Mouse (Mus musculus): ENCODE data around the gene Map3k5. TPM values are rescaled to one million over a fixed set of nuclear protein-coding genes. Genes with fewer than 3 reads are reported as not detected.

The Map3k5 gene
- polyA plus RNA-seq, 1 experiment = 0.53 TPM

- Histone ChIP-seq H3K27me3 (ENCODE audit: control insufficient read depth, insufficient read depth, insufficient read length) (no peaks in the 10 kb centered on the region), H3K4me3 (no peak overlapping the region), H3ac (ENCODE audit: control insufficient read depth, insufficient read length) (no peak overlapping the region), H3K36me3 (ENCODE audit: control insufficient read depth, insufficient read depth) (no peaks in the 10 kb centered on the region), H3K79me2 (ENCODE audit: control insufficient read depth, insufficient read depth) (no peaks in the 10 kb centered on the region), H3K4me2 (ENCODE audit: low read depth) (peak overlapping the region; percentile 28)
- TF ChIP-seq CEBPB (IDR thresholded peaks at IDR 0.05; ENCODE audit: insufficient read depth, poor library complexity, severe bottlenecking) (peak; percentile 95), REST (IDR thresholded peaks at IDR 0.05; ENCODE audit: insufficient read depth, insufficient read length) (no peak)
Observed at GRCm38 (mm10) chr10:20104271-20104931, 170.1 kb downstream of the Map3k5 start.

DNA sequence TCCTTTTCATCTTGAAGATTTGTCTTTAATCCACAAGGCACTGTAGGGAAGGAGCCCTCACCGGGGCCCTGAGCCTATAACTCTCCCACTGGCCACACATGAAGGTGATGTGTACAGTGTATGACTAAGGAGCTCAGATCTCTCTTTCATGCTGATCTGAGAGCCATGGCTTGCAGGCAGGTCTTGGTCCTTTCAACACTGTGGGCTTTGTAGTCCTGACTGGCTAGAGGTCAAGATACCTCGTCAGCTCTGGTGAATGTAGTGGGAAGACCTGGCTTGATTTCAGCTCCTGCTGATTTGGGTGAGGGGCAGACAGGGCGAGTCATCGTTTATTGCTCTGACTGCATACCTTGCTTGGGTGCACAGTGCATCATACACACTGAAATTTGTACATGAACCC is 171.3 kb downstream of the Map3k5 start:
- Histone ChIP-seq H3K4me3 (no peak overlapping the region), H3K79me2 (ENCODE audit: control insufficient read depth, insufficient read depth) (no peaks in the 10 kb centered on the region), H3K4me2 (ENCODE audit: low read depth) (peak overlapping the region; percentile 28), H3K27me3 (ENCODE audit: control insufficient read depth, insufficient read depth, insufficient read length) (no peaks in the 10 kb centered on the region), H3K36me3 (ENCODE audit: control insufficient read depth, insufficient read depth) (no peaks in the 10 kb centered on the region), H3ac (ENCODE audit: control insufficient read depth, insufficient read length) (no peak overlapping the region)
- TF ChIP-seq MAX (IDR thresholded peaks at IDR 0.05; ENCODE audit: low read depth) = no peak

DNA sequence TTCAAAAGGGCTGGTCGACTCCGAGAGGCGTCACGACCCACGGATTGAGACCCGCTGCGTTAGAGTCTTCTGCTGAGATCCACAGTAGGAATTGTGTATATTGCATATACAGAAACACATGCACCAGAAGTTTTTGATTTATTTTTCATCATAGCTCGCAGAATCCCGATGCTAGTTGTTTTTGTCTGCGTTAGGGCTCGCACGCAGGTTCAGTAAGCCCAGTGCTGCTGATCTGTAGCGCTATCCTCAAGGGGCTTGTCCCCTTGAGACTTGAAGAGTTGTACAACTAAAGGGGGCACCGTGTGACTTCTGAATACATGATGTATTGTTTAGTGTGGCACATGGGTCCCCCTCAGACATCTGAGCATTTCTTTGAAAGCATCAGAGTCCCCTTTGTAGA is 172.8 kb downstream of the Map3k5 start:
- TF ChIP-seq E2F4 (IDR thresholded peaks at IDR 0.05; ENCODE audit: insufficient read depth) (no peak), POLR2A (IDR thresholded peaks at IDR 0.05; ENCODE audit: insufficient read length, low read depth) (no peak), REST (IDR thresholded peaks at IDR 0.05; ENCODE audit: insufficient read depth, insufficient read length) (no peak)
- H3K27me3 ChIP-seq (ENCODE audit: control insufficient read depth, insufficient read depth, insufficient read length) = no peaks in the 10 kb centered on the region
- no peaks in the 10 kb centered on the region for H3K79me2 ChIP-seq (ENCODE audit: control insufficient read depth, insufficient read depth)
- no peak overlapping the region for H3ac ChIP-seq (ENCODE audit: control insufficient read depth, insufficient read length)
- no peak overlapping the region for H3K4me3 ChIP-seq
- H3K36me3 ChIP-seq (ENCODE audit: control insufficient read depth, insufficient read depth) = no peaks in the 10 kb centered on the region
- no peak overlapping the region for H3K4me2 ChIP-seq (ENCODE audit: low read depth)

- H3K79me2 ChIP-seq (ENCODE audit: control insufficient read depth, insufficient read depth) = no peaks in the 10 kb centered on the region
- H3K27me3 ChIP-seq (ENCODE audit: control insufficient read depth, insufficient read depth, insufficient read length) = no peaks in the 10 kb centered on the region
- no peaks in the 10 kb centered on the region for H3K36me3 ChIP-seq (ENCODE audit: control insufficient read depth, insufficient read depth)
- no peak overlapping the region for H3K4me3 ChIP-seq
- TF ChIP-seq MYOD1 (IDR thresholded peaks at IDR 0.05; ENCODE audit: control insufficient read depth in 1 of 3, insufficient read length in 2 of 3, low read depth in 2 of 3) (no peak), POLR2A (IDR thresholded peaks at IDR 0.05; ENCODE audit: insufficient read length, low read depth) (no peak), MYOG (IDR thresholded peaks at IDR 0.05; ENCODE audit: control insufficient read depth in 1 of 3, insufficient read depth in 1 of 3, insufficient read length in 2 of 3, low read depth in 2 of 3) (no peak), TCF3 (IDR thresholded peaks at IDR 0.05; ENCODE audit: insufficient read length, low read depth) (no peak), POLR2AphosphoS2 (IDR thresholded peaks at IDR 0.05; ENCODE audit: insufficient read length, low read depth) (no peak), USF1 (IDR thresholded peaks at IDR 0.05; ENCODE audit: low read depth) (no peak), MAX (IDR thresholded peaks at IDR 0.05; ENCODE audit: low read depth) (no peak)
- no peak overlapping the region for H3K4me2 ChIP-seq (ENCODE audit: low read depth)
- no peak overlapping the region for H3ac ChIP-seq (ENCODE audit: control insufficient read depth, insufficient read length)
Observed at GRCm38 (mm10) chr10:20111508-20111907, 177.2 kb downstream of the Map3k5 start.

- no peak overlapping the region for H3ac ChIP-seq (ENCODE audit: control insufficient read depth, insufficient read length)
- H3K27me3 ChIP-seq (ENCODE audit: control insufficient read depth, insufficient read depth, insufficient read length) = no peaks in the 10 kb centered on the region
- no peak overlapping the region for H3K4me2 ChIP-seq (ENCODE audit: low read depth)
Observed at GRCm38 (mm10) chr10:20112026-20112973, 178.0 kb downstream of the Map3k5 start.

GRCm38 (mm10) chr10:20119504-20120425 is 185.5 kb downstream of the Map3k5 start:
- TF ChIP-seq MYOD1 (IDR thresholded peaks at IDR 0.05; ENCODE audit: control insufficient read depth in 1 of 3, insufficient read length in 2 of 3, low read depth in 2 of 3) (peak in 1 of 3 experiments; percentile 33), POLR2AphosphoS2 (IDR thresholded peaks at IDR 0.05; ENCODE audit: insufficient read length, low read depth) (no peak)
- H3K36me3 ChIP-seq (ENCODE audit: control insufficient read depth, insufficient read depth) = no peaks in the 10 kb centered on the region
- no peak overlapping the region for H3ac ChIP-seq (ENCODE audit: control insufficient read depth, insufficient read length)
- H3K79me2 ChIP-seq (ENCODE audit: control insufficient read depth, insufficient read depth) = no peaks in the 10 kb centered on the region
- no peaks in the 10 kb centered on the region for H3K27me3 ChIP-seq (ENCODE audit: control insufficient read depth, insufficient read depth, insufficient read length)
- no peak overlapping the region for H3K4me3 ChIP-seq
- no peak overlapping the region for H3K4me2 ChIP-seq (ENCODE audit: low read depth)

More at GRCm38 (mm10) chr10:20112026-20112973, 178.0 kb downstream of the Map3k5 start:
- Histone ChIP-seq H3K36me3 (ENCODE audit: control insufficient read depth, insufficient read depth) (no peaks in the 10 kb centered on the region), H3K4me3 (no peak overlapping the region), H3K79me2 (ENCODE audit: control insufficient read depth, insufficient read depth) (no peaks in the 10 kb centered on the region)
- TF ChIP-seq REST (IDR thresholded peaks at IDR 0.05; ENCODE audit: insufficient read depth, insufficient read length) = no peak
